Mouse (Mus musculus) adrenal gland, adult 18-20 months (tissue): Measurements from ENCODE around the gene Adh1. TPM values are rescaled to one million over a fixed set of nuclear protein-coding genes. Genes with fewer than 3 reads are reported as not detected.
A peak's percentile ranks its signal among the peaks of the same experiment; 100 is the strongest.

ENCODE experiments used
- DNase-seq, 2 experiments: peaks; one replicate each; pipeline ENCODE4 v3.0.0; 2021 to 2022; ENCODE audit warnings: low spot score in 2 of 2
- long read RNA-seq, 2 experiments: library from polyadenylated mRNA; stranded (forward); transcript quantifications; one replicate each; pipeline ENCODE4 v2.0.0; 2021
- total RNA-seq, 2 experiments: library from RNA; stranded (reverse); gene quantifications; 1 replicate in 1 of 2; 2 replicates in 1 of 2; pipeline ENCODE4 v1.2.3; 2021

The Adh1 gene
- 1,000 to 10,000 TPM in 1 of 2 experiments, 100 to 1,000 TPM in 1; 384 to 6,834 TPM for total RNA-seq
- long read RNA-seq, experiment 1, transcript Adh1-201 (9 exons, 1,492 nt): major isoform, 106 of 118 reads
- long read RNA-seq, experiment 1, partial matches to known transcripts: 10 of 118 reads
- long read RNA-seq, experiment 1, other reads (novel, unspliced or antisense): 2 of 118 reads
- long read RNA-seq, experiment 2, transcript Adh1-201 (9 exons, 1,492 nt): major isoform, 4,577 of 5,142 reads
- long read RNA-seq, experiment 2, partial matches to known transcripts: 481 of 5,142 reads
- long read RNA-seq, experiment 2, other reads (novel, unspliced or antisense): 80 of 5,142 reads

GRCm38 (mm10) chr3:138260721-138261669 lies at the start of gene Adh1:
TSS of gene Adh1 (plus strand) at chr3:138260991.
- DNase-seq: no peak

GRCm38 (mm10) chr3:138212431-138212951 lies 48.3 kb upstream of the Adh1 start:
- no peak for DNase-seq

DNA sequence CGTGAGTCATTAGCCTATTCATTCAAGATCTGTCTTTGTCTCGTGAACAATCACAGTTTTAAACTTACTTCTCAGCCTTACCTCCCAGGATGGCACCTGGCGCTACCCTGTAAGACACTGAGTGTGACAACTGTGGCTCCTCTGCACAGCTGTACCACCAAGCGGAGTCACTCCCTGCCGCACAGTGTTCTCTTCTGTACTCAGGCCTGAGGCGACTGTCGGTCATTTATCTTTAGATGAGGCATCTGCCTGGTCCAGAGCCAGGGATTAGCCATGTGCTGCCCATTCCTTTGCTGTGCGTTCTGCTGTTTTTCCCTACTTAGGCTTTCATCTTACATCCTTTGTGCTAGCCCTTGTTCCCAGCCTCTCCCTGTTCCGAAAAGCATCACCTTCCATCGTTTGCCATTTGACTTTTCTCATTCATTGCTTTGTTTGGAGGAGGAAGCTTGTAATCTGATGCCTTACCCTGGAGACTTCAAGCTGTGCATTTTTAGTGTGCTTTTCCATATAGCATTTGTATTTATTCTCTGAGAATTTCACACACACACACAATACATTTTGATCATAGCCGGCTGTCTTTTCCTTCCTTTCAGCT lies 45.3 kb upstream of the Adh1 start:
- no peak for DNase-seq

DNA sequence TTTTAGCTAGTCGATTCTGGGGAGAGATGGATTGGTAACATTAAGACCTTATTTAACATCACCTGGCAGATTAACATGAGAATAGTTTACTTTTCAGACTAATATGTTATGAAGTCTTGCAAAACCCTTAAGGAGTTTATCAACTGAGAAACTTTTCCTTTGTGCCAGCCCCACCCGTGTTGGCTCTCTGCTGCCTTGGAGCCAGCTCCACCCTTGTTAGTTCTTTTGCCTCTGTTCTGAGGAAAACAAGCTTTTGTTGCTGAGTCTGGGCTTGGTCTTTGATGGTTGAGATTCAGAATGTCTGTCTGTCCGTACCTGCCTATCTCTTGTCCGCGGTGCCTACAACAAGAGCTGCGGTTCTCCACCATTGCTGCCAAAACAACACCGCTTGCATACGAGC lies 44.7 kb upstream of the Adh1 start:
- no peak for DNase-seq

DNA sequence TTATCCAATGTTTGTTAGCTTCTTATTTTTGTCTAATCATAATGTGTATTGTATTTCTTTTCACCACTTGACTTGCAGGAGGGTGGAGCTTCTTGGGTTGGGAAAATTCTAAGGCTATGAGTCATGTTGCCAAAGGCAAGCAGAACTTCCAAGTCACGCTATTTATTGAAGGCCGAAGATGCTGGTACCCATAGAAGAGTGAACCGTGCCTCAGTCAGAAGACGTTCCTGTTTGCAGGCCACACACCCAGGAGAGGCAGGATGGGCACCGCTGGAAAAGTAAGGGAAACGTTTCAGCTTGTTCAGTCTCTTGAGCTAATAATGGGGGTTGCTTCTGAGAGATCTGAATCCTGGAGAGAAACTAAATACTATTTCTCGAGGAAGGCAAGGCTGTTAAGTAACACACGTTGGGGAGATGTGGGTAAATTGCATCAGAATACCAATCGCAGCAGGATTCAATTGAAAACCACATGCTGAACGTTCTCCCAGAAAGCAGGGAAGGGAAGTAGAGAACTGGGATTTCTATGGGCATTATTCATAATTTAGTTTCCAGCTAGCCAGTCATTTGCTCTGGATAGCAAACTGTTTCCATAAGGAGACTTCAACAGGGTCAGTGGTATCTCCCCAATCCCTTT lies 43.0 kb upstream of the Adh1 start, which contains the start of gene Adh7:
Gene Adh7 (plus strand): TSS at position 130 of the 634 bp plus-strand sequence.
- DNase-seq: no peak

DNA sequence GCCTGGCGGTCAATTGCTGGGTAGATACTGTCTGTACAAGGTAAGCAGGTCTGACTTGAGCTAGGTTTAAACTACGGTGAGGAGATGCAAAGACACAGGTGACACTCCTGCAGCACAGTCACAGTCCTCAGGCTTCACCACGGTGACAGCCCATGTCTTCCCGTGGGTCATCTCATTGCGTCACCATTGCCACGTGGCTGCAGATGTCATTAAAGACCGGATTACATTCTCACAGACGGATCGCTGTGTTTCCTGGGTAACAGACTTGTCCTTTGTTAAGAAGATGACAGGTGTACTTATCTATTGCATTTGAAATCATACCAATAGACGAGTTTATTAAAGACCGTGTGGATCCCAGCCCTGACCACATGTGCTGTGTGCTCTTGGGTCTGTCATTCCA lies 39.7 kb upstream of the Adh1 start:
- DNase-seq: no peak

- DNase-seq: no peak
Observed at GRCm38 (mm10) chr3:138222511-138222910, 38.3 kb upstream of the Adh1 start.

- peak in 1 of 2 experiments; percentile 53 for DNase-seq
Observed at GRCm38 (mm10) chr3:138222952-138223351, 37.8 kb upstream of the Adh1 start.

- no peak for DNase-seq
Observed at GRCm38 (mm10) chr3:138224363-138224954, 36.3 kb upstream of the Adh1 start.

GRCm38 (mm10) chr3:138225331-138225730 lies 35.5 kb upstream of the Adh1 start:
- DNase-seq: no peak

- no peak for DNase-seq
Observed at GRCm38 (mm10) chr3:138225853-138226252, 34.9 kb upstream of the Adh1 start.

- no peak for DNase-seq
Observed at GRCm38 (mm10) chr3:138226476-138226875, 34.3 kb upstream of the Adh1 start.

- DNase-seq: no peak
Observed at GRCm38 (mm10) chr3:138227082-138227481, 33.7 kb upstream of the Adh1 start.

GRCm38 (mm10) chr3:138227782-138228181 lies 33.0 kb upstream of the Adh1 start:
- DNase-seq: no peak

GRCm38 (mm10) chr3:138229448-138229847 lies 31.3 kb upstream of the Adh1 start:
- no peak for DNase-seq

DNA sequence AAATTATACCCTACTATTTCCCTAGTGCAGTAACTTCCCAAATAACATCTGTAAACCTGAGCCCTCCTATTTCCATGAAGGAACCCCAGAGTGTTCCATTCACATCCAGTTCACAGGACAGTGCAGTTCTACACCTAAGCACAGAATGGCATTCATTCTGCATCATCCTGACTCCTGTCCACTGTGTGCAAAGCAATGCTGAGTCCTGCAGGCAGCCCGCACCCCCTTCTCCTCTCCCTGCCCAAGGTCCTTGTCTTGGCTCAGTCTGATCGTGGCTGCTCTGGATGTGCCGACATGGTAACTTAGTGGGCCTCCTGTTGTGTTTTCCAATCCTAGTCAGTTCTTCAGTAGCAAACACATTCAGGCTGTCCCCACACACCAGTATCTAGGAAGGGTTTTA lies 30.5 kb upstream of the Adh1 start:
- no peak for DNase-seq

DNA sequence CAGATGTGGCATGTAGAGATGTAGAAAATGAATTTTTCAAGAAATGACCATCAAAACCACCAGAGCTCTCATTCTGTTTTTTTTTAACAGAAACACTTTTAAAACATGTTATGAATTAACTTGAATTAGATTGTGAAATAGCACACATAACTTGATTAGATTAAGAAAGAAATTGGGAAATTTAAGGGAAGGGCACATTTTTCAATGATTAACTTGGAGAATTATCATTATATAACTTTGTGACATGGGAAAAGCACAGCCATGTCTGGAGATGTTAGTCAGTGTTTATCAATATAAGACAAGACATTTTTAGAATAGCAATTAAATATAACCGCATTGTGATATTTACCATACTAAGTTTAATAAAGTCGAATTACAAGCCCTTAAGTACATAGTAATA lies 29.3 kb upstream of the Adh1 start:
- no peak for DNase-seq

GRCm38 (mm10) chr3:138236546-138237163 lies 24.1 kb upstream of the Adh1 start:
- DNase-seq: no peak

DNA sequence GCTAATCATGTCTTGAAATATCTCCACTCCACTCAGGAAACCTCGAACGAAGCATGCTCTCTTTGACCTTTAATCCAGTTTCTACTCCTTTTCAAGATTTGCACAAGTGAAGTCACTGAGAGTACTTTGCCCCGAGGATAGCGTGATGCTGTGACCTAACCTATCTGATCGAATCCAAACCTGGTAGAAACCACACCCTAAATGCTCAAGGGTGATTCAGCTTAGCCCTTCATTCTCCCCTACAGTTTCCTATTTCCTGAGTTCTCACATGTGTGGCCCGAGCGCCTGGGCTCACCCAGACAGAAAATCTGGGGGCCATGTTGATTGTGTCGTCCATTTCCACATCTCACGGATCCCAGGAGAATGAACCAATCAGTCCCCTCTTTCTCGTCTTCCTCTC lies 22.7 kb upstream of the Adh1 start:
- no peak for DNase-seq

- DNase-seq: no peak
Observed at GRCm38 (mm10) chr3:138239461-138239860, 21.3 kb upstream of the Adh1 start.
